Mouse (Mus musculus) natural killer cell, adult 2 months (primary cell): Measurements from ENCODE around the gene Krtap4-13.
"Not testable (repeated sequence)": the region's sequence is repeated elsewhere in the genome, so short reads cannot be mapped to it uniquely, and the experiment has no call there.

Experiments
- DNase-seq, 2 experiments: peaks; one replicate each; pipeline ENCODE4 v3.0.0; 2022; ENCODE audit warnings: low spot score in 2 of 2

Krtap4-13 gene

GRCm38 (mm10) chr11:99809792-99810191, at the start of gene Krtap4-13:
Gene Krtap4-13 (minus strand): TSS chr11:99809892.
- DNase-seq: not testable (repeated sequence)

GRCm38 (mm10) chr11:99858761-99859160, 49.1 kb upstream of the Krtap4-13 start:
- no peak for DNase-seq

GRCm38 (mm10) chr11:99857617-99858016, 47.9 kb upstream of the Krtap4-13 start, which contains the start of gene Gm11568:
Gene Gm11568 (plus strand): TSS chr11:99857917.
- DNase-seq: no peak

GRCm38 (mm10) chr11:99854121-99854520, 44.4 kb upstream of the Krtap4-13 start:
- no peak for DNase-seq

- DNase-seq: no peak
These were observed 41.8 kb upstream of the Krtap4-13 start, which contains the start of gene Krtap4-16 for GRCm38 (mm10) chr11:99851508-99851907. Gene Krtap4-16 (minus strand): TSS chr11:99851608.

GRCm38 (mm10) chr11:99846746-99847145, 37.1 kb upstream of the Krtap4-13 start:
- DNase-seq: no peak

- no peak for DNase-seq
These were observed 32.5 kb upstream of the Krtap4-13 start for GRCm38 (mm10) chr11:99842185-99842584.

- no peak for DNase-seq
These were observed 28.3 kb upstream of the Krtap4-13 start, which contains the start of gene 2300003K06Rik for GRCm38 (mm10) chr11:99837966-99838365. Gene 2300003K06Rik (minus strand): TSS chr11:99838066.

- not testable (repeated sequence) for DNase-seq
These were observed 5.9 kb upstream of the Krtap4-13 start, which contains the start of gene Gm11564 for GRCm38 (mm10) chr11:99815566-99815965. Gene Gm11564 (minus strand): TSS chr11:99815666.

GRCm38 (mm10) chr11:99804346-99804745, 5.3 kb downstream of the Krtap4-13 start, which contains the start of gene Gm11554:
Gene Gm11554 (minus strand): TSS chr11:99804446.
- DNase-seq: not testable (repeated sequence)

- not testable (repeated sequence) for DNase-seq
These were observed 10.9 kb downstream of the Krtap4-13 start, which contains the start of gene Gm11569 for GRCm38 (mm10) chr11:99798832-99799231. Gene Gm11569 (minus strand): TSS chr11:99798932.

- DNase-seq: no peak
These were observed 16.3 kb downstream of the Krtap4-13 start, which contains the start of gene Gm11596 for GRCm38 (mm10) chr11:99793367-99793766. Gene Gm11596 (minus strand): TSS chr11:99793467.

GRCm38 (mm10) chr11:99784900-99785299, 24.8 kb downstream of the Krtap4-13 start, which contains the start of gene Krtap4-9:
Gene Krtap4-9 (plus strand): TSS chr11:99785200.
- not testable (repeated sequence) for DNase-seq

- no peak for DNase-seq
These were observed 29.1 kb downstream of the Krtap4-13 start, which contains the start of gene Krtap4-8 for GRCm38 (mm10) chr11:99780604-99781003. Gene Krtap4-8 (minus strand): TSS chr11:99780704.

GRCm38 (mm10) chr11:99778401-99778800, 31.3 kb downstream of the Krtap4-13 start:
- no peak for DNase-seq

- not testable (repeated sequence) for DNase-seq
These were observed 36.9 kb downstream of the Krtap4-13 start, which contains the start of gene Gm11595 for GRCm38 (mm10) chr11:99772813-99773212. Gene Gm11595 (minus strand): TSS chr11:99772913.

- DNase-seq: no peak
These were observed 41.3 kb downstream of the Krtap4-13 start for GRCm38 (mm10) chr11:99768410-99768809.
